Mouse (Mus musculus): ENCODE measurements around the gene Palm3.
A peak's percentile ranks its signal among the peaks of the same experiment; 100 is the strongest.

Palm3 gene

GRCm38 (mm10) chr8:84066291-84066930 lies 45.1 kb downstream of the Palm3 start, which contains the start of gene Rfx1:
Gene Rfx1 (plus strand): TSS chr8:84066834.
- DNase-seq (ENCODE audit: low read depth) = peak; percentile 98

- DNase-seq (ENCODE audit: low read depth) = peak; percentile 82
Observed at GRCm38 (mm10) chr8:84067047-84067573, 45.8 kb downstream of the Palm3 start.

GRCm38 (mm10) chr8:84067911-84068310 lies 46.6 kb downstream of the Palm3 start:
- no peak for DNase-seq (ENCODE audit: low read depth)

DNA sequence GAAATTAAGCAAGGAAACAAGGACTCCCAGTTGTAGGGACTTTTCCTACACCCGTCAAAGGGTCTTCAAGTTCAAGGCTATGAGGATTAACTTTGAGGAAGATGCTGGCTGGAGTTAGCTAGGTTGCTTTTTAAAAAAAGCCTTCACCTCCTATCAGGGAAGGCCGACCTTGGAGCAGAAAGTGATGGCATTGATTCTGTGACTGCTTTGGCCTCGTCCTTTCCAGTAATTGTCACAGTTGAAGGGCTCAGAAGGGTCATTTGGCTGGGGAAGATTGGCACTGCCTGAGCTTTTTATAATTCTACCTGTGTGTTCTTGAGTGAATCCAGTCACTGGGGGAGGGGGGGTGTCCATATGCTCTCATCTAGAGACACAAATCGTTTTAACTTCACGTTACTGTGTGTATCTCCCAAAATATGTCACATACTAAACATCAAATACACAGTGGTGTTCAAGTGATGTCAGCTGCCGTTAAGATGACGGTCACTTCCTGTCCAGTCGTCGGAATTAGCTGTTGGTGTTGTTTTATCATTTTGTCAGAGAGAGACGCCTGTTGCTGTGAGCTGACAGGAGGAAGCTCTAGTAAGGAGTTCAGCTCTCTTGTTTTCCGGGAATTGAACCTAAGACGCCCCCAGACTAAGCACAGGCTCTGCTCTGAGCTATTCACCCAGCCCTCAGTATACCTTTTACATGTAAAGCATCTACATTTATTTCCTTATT lies 47.2 kb downstream of the Palm3 start:
- DNase-seq (ENCODE audit: low read depth) = no peak

DNA sequence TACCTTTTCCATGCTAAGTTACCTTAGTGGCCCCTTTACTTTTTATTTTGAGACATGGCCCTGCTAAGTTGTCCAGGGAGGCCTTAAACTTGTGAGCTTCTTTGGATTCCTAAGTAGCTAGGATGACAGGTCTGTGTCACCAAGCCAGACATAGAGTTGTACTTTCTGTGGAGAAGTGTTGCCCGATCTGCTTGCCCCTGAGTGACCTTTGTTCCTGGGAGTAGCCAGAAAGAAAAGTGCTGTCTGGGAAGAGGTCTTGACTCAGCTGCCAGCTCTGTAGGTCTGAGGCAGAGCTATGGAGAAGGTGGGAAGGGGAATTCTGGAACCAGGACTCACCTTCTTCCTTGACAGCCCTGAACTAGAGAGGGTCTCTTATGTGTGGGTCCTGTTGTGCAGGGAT lies 47.9 kb downstream of the Palm3 start:
- DNase-seq (ENCODE audit: low read depth) = no peak

GRCm38 (mm10) chr8:84069750-84070149 lies 48.5 kb downstream of the Palm3 start:
- DNase-seq (ENCODE audit: low read depth) = no peak

GRCm38 (mm10) chr8:84070241-84070640 lies 49.0 kb downstream of the Palm3 start:
- DNase-seq (ENCODE audit: low read depth) = no peak

- DNase-seq (ENCODE audit: low read depth) = no peak
Observed at GRCm38 (mm10) chr8:84070667-84071066, 49.4 kb downstream of the Palm3 start.

GRCm38 (mm10) chr8:84071921-84072320 lies 50.6 kb downstream of the Palm3 start:
- no peak for DNase-seq (ENCODE audit: low read depth)

DNA sequence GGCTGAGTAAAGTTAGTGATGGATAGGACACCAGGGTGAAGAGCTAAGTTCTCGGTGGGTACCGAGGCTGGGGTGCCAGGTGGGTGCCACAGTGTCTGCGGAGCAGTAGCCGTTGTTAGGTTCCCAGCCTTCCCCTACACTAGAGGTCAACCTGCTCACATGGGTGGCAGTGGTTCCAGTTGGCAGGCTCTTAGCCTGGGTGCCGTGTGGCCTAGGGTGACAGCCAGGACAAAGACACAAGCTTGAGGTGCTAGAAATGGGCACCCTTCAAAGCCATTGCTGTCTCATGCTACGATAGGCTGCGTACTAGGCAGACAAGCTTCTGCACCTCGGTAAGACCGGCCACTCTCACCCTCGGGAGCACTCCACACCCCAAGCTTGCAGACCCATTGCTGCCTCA lies 51.0 kb downstream of the Palm3 start:
- no peak for DNase-seq (ENCODE audit: low read depth)

DNA sequence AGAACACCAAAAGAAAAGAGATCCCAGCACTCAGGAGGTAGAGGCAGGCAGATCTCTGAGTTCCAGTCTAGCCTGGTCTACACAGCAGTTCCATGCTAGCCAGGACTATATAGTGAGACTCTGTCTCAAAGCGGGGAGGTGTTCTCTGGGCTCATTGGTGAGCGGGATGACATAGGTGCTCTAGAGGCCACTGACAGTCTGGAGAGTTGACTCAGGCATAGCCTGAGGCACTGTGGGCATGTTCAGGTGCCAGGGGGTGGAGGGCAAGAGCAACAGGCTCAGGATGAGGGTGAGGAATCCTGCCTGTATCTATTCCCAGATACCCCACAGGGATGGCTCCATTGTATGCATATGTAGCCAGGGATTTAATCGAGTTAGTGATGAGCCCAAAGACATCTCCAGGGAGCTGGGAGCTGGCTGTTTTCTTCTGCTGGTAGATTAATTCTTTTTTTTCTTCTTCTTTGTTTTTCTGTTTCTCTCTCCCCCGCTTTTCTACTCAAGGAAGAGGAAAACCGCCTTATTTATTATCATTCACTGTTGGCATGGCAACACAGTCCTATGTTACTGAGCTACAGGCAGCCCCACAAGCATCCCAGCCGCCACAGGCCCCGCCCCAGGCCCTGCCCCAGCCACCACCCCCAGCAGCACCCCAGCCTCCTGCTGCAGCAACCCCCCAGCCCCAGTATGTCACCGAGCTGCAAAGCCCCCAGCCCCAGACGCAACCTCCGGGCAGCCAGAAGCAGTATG lies 52.1 kb downstream of the Palm3 start:
- no peak for DNase-seq (ENCODE audit: low read depth)

GRCm38 (mm10) chr8:84076412-84076811 lies 55.1 kb downstream of the Palm3 start:
- DNase-seq (ENCODE audit: low read depth) = no peak

DNA sequence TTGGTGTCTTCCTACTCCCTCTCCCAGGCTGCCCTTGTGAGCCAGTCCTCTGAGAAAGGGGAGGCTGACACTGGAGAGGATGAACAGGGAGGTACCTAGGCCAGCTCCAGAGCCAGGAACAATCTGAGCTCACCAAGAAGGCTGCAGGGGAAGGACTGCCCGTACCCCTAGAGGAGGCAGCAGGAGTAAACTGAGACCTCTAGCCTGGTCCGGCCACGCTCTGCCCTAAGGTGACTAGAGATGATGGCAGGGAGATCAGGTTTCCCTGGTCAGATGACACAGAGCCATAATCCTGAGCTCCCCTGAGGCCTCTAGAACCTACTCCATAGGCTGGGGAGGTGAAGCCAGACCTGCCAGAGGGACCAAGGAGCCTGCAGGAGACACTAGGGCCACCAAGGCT lies 55.6 kb downstream of the Palm3 start:
- DNase-seq (ENCODE audit: low read depth) = no peak

DNA sequence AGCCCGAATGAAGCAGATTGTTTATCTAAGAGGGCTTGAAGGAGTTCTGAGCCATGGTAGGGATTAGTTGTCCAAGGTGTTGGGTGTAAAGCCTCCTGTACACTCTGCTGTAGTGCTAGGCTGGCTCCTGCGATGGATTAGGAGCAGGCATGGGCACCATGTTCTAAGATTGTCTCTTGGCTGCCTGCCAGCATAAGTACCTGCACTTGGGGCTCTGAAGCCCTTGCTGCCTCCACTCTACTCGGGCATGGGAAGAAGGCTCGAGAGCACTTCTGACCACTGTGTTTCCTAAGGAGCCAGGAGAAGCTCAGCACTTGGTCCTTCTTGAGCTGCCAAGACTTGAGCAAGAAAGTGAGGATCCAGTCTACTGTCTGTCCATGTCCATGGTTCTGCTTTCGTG lies 57.9 kb downstream of the Palm3 start:
- no peak for DNase-seq (ENCODE audit: low read depth)
